Comparison of ENCODE assay signal across 9 mouse cellular contexts in genomic region chr14:25533631-25534395, GRCm38 (mm10).
DNase-seq lines count a peak whose midpoint lies in the region; ATAC-seq lines count a peak whose summit lies in the region.
"Had no signal": no experiment of that assay in that cellular context is flagged by ENCODE, and none has a peak within 500 bp of the region (broad histone marks: within the 10 kb centered on the region; RNA-seq: fewer than 3 reads in every experiment).

No protein-coding gene starts in this region.

- peaks cover 75% of the 10 kb centered on the region for H3K36me3 ChIP-seq in megakaryocyte, embryonic 14.5 days (replicated peaks; ENCODE audit: low read length)
- peaks cover 4% of the 10 kb centered on the region; the same call in 1 of the 2 replicates for H3K36me3 ChIP-seq in intestine, embryonic 16.5 days (ENCODE audit: control insufficient read depth, insufficient read depth, low read length)
- peaks cover 22% of the 10 kb centered on the region for H3K36me3 ChIP-seq in stomach, embryonic 15.5 days

- H3K4me1 ChIP-seq in megakaryocyte, embryonic 14.5 days = peaks cover 89% of the 10 kb centered on the region
- H3K4me1 ChIP-seq in intestine, embryonic 16.5 days (ENCODE audit: control insufficient read depth, insufficient read depth, low read length) = peaks cover 37% of the 10 kb centered on the region
- peaks cover 33% of the 10 kb centered on the region for H3K4me1 ChIP-seq in stomach, embryonic 15.5 days

- no peaks in the 10 kb centered on the region for H3K9me3 ChIP-seq in megakaryocyte, embryonic 14.5 days
- H3K9me3 ChIP-seq in intestine, embryonic 16.5 days (ENCODE audit: control insufficient read depth, low read length) = no peaks in the 10 kb centered on the region
- no peaks in the 10 kb centered on the region for H3K9me3 ChIP-seq in stomach, embryonic 15.5 days
- H3K9me3 ChIP-seq: neural tube, embryonic 12.5 days had no signal

- H3K4me2 ChIP-seq in intestine, embryonic 16.5 days (ENCODE audit: low read depth, low read length) = no peak overlapping the region
- no peak overlapping the region for H3K4me2 ChIP-seq in stomach, embryonic 15.5 days
- H3K4me2 ChIP-seq: neural tube, embryonic 12.5 days had no signal

- intact Hi-C loops in gastrocnemius, postnatal 36 days (cut with DNase I) = loop anchor here (5.0 kb wide), 1 partner anchor 77 kb away; the partner anchor contains the start of gene Zmiz1

- peak overlapping the region; percentile 57; the same call in 1 of the 2 replicates for H3K27ac ChIP-seq in intestine, embryonic 16.5 days (ENCODE audit: low read length)
- H3K27ac ChIP-seq in stomach, embryonic 15.5 days = peak overlapping the region; percentile 49; the same call in 1 of the 2 replicates
- H3K27ac ChIP-seq: neural tube, embryonic 12.5 days had no signal

- peak overlapping the region; percentile 80 for H3K4me3 ChIP-seq in megakaryocyte, embryonic 14.5 days (replicated peaks)
- H3K4me3 ChIP-seq in intestine, embryonic 16.5 days (ENCODE audit: low read length) = no peak overlapping the region
- H3K4me3 ChIP-seq in stomach, embryonic 15.5 days (replicated peaks) = no peak overlapping the region
- H3K4me3 ChIP-seq: neural tube, embryonic 12.5 days had no signal

- ATAC-seq in megakaryocyte, adult 5-6 weeks (ENCODE audit: poor library complexity, severe bottlenecking) = no peak
- ATAC-seq in intestine, embryonic 16.5 days = no peak
- no peak for ATAC-seq in stomach, embryonic 15.5 days (ENCODE audit: insufficient read depth, low FRiP score, low read depth)

- peaks cover 5% of the 10 kb centered on the region for H3K27me3 ChIP-seq in megakaryocyte, embryonic 14.5 days (replicated peaks)
- no peaks in the 10 kb centered on the region for H3K27me3 ChIP-seq in intestine, embryonic 16.5 days (replicated peaks; ENCODE audit: control insufficient read depth, insufficient read depth, low read length)
- no peaks in the 10 kb centered on the region for H3K27me3 ChIP-seq in stomach, embryonic 15.5 days (replicated peaks)
- H3K27me3 ChIP-seq: neural tube, embryonic 12.5 days had no signal

- peak overlapping the region; percentile 18; the same call in 1 of the 2 replicates for H3K9ac ChIP-seq in intestine, embryonic 16.5 days (ENCODE audit: low read depth, low read length)
- no peak overlapping the region for H3K9ac ChIP-seq in stomach, embryonic 15.5 days
- H3K9ac ChIP-seq: neural tube, embryonic 12.5 days had no signal

- 61% methylated on average over 9 of the region's 9 CpGs for WGBS in intestine, embryonic 16.5 days
- WGBS in stomach, embryonic 15.5 days = 54% methylated on average over 9 of the region's 9 CpGs

- DNase-seq in gastrocnemius, postnatal 25 days = peak; percentile 59
- no peak for DNase-seq in gastrocnemius, postnatal 36 days
- no peak for DNase-seq in frontal cortex, postnatal 36 days (ENCODE audit: low spot score in 2 of 2)
- no peak for DNase-seq in ovary, postnatal 36 days (ENCODE audit: low spot score)
